Mouse (Mus musculus) CH12.LX (cell line): ENCODE measurements around the gene Itga4.

ENCODE experiments used
- CHD1 ChIP-seq: IDR thresholded peaks from 2 replicates; pipeline ENCODE4 v1.6.1; 2012; ENCODE audit warnings: low read depth, low read length, improper control_type of control experiment, inconsistent platforms
- CHD2 ChIP-seq: IDR thresholded peaks from 2 replicates; pipeline ENCODE4 v1.6.1; 2011; ENCODE audit warnings: low read length, improper control_type of control experiment
- CTCF ChIP-seq, 2 experiments: IDR thresholded peaks in 1 of 2; conservative IDR thresholded peaks in 1 of 2; 2 replicates each; pipeline ENCODE4 v1.5.1; 2011 to 2012; ENCODE audit warnings: low read depth in 2 of 2, low read length in 2 of 2, improper control_type of control experiment in 1 of 2, inconsistent platforms in 1 of 2, mild to moderate bottlenecking in 1 of 2, moderate library complexity in 1 of 2
- EP300 ChIP-seq: IDR thresholded peaks from 2 replicates; pipeline ENCODE4 v1.6.1; 2011; ENCODE audit warnings: low read length, improper control_type of control experiment
- KAT2A ChIP-seq: IDR thresholded peaks from 2 replicates; pipeline ENCODE4 v1.6.1; 2012; ENCODE audit warnings: low read length, improper control_type of control experiment, inconsistent platforms; ENCODE audit not compliant: insufficient replicate concordance
- MAX ChIP-seq: IDR thresholded peaks from 2 replicates; pipeline ENCODE4 v1.6.1; 2011; ENCODE audit warnings: low read length, improper control_type of control experiment
- MYC ChIP-seq: IDR thresholded peaks from 2 replicates; pipeline ENCODE4 v1.6.1; 2011; ENCODE audit warnings: low read depth, mild to moderate bottlenecking, improper control_type of control experiment, low read length
- NRF1 ChIP-seq: IDR thresholded peaks from 2 replicates; pipeline ENCODE4 v1.6.1; 2014; ENCODE audit warnings: low read depth, mild to moderate bottlenecking, inconsistent platforms, low read length, improper control_type of control experiment, moderate library complexity
- POLR2A ChIP-seq: IDR thresholded peaks from 2 replicates; pipeline ENCODE4 v1.6.1; 2011; ENCODE audit warnings: low read depth, mild to moderate bottlenecking, improper control_type of control experiment, low read length
- POLR2AphosphoS2 ChIP-seq: IDR thresholded peaks from 2 replicates; pipeline ENCODE4 v1.6.1; 2011; ENCODE audit warnings: low read depth, low read length, improper control_type of control experiment
- RAD21 ChIP-seq: IDR thresholded peaks from 2 replicates; pipeline ENCODE4 v1.6.1; 2011; ENCODE audit warnings: low read depth, mild to moderate bottlenecking, low read length, improper control_type of control experiment, moderate library complexity
- ZC3H11A ChIP-seq: IDR thresholded peaks from 2 replicates; pipeline ENCODE4 v1.6.1; 2012; ENCODE audit warnings: low read depth, mild to moderate bottlenecking, inconsistent platforms, low read length, improper control_type of control experiment
- ZMIZ1 ChIP-seq: IDR thresholded peaks from 2 replicates; pipeline ENCODE4 v1.6.1; 2012; ENCODE audit warnings: low read depth, mild to moderate bottlenecking, inconsistent platforms, low read length, improper control_type of control experiment

- TF ChIP-seq CTCF (conservative IDR thresholded peaks at IDR 0.05 in 1 of 2, IDR thresholded peaks at IDR 0.05 in 1 of 2; ENCODE audit: low read depth in 2 of 2, low read length in 2 of 2) (no peak), ZC3H11A (no peak), POLR2A (no peak), EP300 (no peak), CHD2 (no peak), MYC (no peak), KAT2A (no peak), POLR2AphosphoS2 (no peak), NRF1 (no peak), RAD21 (no peak), MAX (no peak), ZMIZ1 (no peak), CHD1 (no peak)
Observed at GRCm38 (mm10) chr2:79363920-79364319, 108.7 kb downstream of the Itga4 start.
